Mouse (Mus musculus) heart, adult 2 months (tissue): ENCODE results near the gene Pbx1. TPM values are rescaled to one million over a fixed set of nuclear protein-coding genes. Genes with fewer than 3 reads are reported as not detected.

ENCODE experiments used
- DNase-seq, 2 experiments: peaks; one replicate each; pipeline ENCODE4 v3.0.0; 2021
- H3K27ac ChIP-seq: fragments of 200-600 bp; 2 replicates; pipeline ENCODE4 v1.8.1; 2022
- H3K27me3 ChIP-seq: fragments of 200-500 bp; 2 replicates; pipeline ENCODE4 v1.6.1; 2012; ENCODE audit warnings: mild to moderate bottlenecking, low read length, inconsistent platforms, mixed read lengths; ENCODE audit not compliant: control insufficient read depth, insufficient read depth
- H3K36me3 ChIP-seq: fragments of 200-500 bp; 2 replicates; pipeline ENCODE4 v1.6.1; 2012; ENCODE audit warnings: low read length, inconsistent platforms; ENCODE audit not compliant: control insufficient read depth, insufficient read depth
- H3K4me1 ChIP-seq: fragments of 200-500 bp; 2 replicates; pipeline ENCODE4 v1.6.1; 2011; ENCODE audit warnings: low read length; ENCODE audit not compliant: control insufficient read depth, insufficient read depth
- H3K4me3 ChIP-seq: fragments of 200-600 bp; 2 replicates; pipeline ENCODE4 v1.8.1; 2022
- H3K79me2 ChIP-seq: fragments of 200-500 bp; replicated peaks from 2 replicates; pipeline ENCODE4 v1.6.1; 2012; ENCODE audit warnings: mild to moderate bottlenecking, inconsistent platforms, low read length, moderate library complexity, mixed read lengths; ENCODE audit not compliant: control insufficient read depth, insufficient read depth
- H3K9ac ChIP-seq: fragments of 200-500 bp; 2 replicates; pipeline ENCODE4 v1.6.1; 2012; ENCODE audit warnings: low read depth, mild to moderate bottlenecking, control low read depth, inconsistent platforms, low read length, mixed read lengths
- CTCF ChIP-seq: fragments of 200-600 bp; IDR thresholded peaks from 2 replicates; pipeline ENCODE4 v1.8.1; 2022; ENCODE audit warnings: antibody characterized with exemption, mild to moderate bottlenecking, moderate library complexity
- EP300 ChIP-seq: fragments of 200-500 bp; IDR thresholded peaks from 2 replicates; pipeline ENCODE4 v1.6.1; 2011; ENCODE audit warnings: low read depth, low read length, control low read depth; ENCODE audit not compliant: insufficient read depth
- POLR2A ChIP-seq: fragments of 200-500 bp; IDR thresholded peaks from 2 replicates; pipeline ENCODE4 v1.6.1; 2011; ENCODE audit warnings: mild to moderate bottlenecking, low read depth, low read length, control low read depth; ENCODE audit not compliant: insufficient read depth
- WGBS: fragments of 180-500 bp; shearing (Covaris S2); methylation state at CpG from one replicate; pipeline ENCODE4 v1.1.7; 2018; 5-methylcytosine and 5-hydroxymethylcytosine counted together
- intact Hi-C: fragments of 180-260 bp; cut with DNase I; formaldehyde crosslinking; loops from one replicate; pipeline ENCODE4 v1.15.1; 2025
- polyA plus RNA-seq: library from polyadenylated mRNA; depleted of rRNA; stranded (reverse); fragments of >200 nt; gene quantifications from 2 replicates; pipeline ENCODE4 v1.2.3, GENCODE M21; 2012
- total RNA-seq, 2 experiments: library from RNA; stranded (reverse); gene quantifications; 2 replicates each; pipeline ENCODE4 v1.2.3; 2021

Gene Pbx1
- total and polyA plus RNA-seq, 3 experiments = 33.1 to 54.7 (median 52.8) TPM

- H3K79me2 ChIP-seq = peaks cover 4% of the 10 kb centered on the region; the same call in 1 of the 2 replicates
- H3K4me1 ChIP-seq = peaks cover 2% of the 10 kb centered on the region
- WGBS = 87% methylated on average over 6 of the region's 6 CpGs
- DNase-seq = no peak
- no peak overlapping the region for H3K27ac ChIP-seq
- no peak overlapping the region for H3K4me3 ChIP-seq
- intact Hi-C loops = no loop called here
- no peaks in the 10 kb centered on the region; the same call in 1 of the 2 replicates for H3K36me3 ChIP-seq
- no peak overlapping the region for H3K9ac ChIP-seq
- TF ChIP-seq CTCF (no peak), POLR2A (no peak), EP300 (no peak)
- H3K27me3 ChIP-seq = no peaks in the 10 kb centered on the region
Measured at GRCm38 (mm10) chr1:168342269-168342668, 89.8 kb downstream of the Pbx1 start.

DNA sequence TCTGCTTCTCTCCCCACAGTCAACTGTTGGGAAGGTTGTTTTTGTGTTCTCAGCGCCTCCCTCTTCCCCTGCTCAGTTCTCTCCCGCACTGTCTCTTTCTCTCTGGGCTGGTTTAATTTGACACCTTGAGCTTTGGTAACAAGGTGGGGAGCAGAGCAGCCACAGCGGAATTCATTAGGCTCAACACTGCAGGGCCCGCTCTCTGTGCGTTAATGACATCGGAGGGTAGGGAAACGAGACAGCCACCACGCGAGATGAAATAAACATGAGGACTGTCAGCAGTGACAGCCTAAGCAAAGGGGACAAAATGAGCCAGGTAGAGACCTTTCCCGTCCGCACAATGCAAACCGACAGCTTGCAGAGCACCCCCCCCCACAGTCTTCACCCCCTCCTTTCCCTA, 90.2 kb downstream of the Pbx1 start:
- Histone ChIP-seq H3K27me3 (no peaks in the 10 kb centered on the region), H3K36me3 (no peaks in the 10 kb centered on the region; the same call in 1 of the 2 replicates), H3K27ac (no peak overlapping the region), H3K4me3 (no peak overlapping the region), H3K4me1 (peaks cover 2% of the 10 kb centered on the region), H3K9ac (no peak overlapping the region), H3K79me2 (peaks cover 4% of the 10 kb centered on the region; the same call in 1 of the 2 replicates)
- WGBS = 84% methylated on average over 12 of the region's 12 CpGs
- TF ChIP-seq EP300 = no peak
- no peak for TF ChIP-seq POLR2A
- no peak for TF ChIP-seq CTCF
- DNase-seq = no peak
- intact Hi-C loops = no loop called here

DNA sequence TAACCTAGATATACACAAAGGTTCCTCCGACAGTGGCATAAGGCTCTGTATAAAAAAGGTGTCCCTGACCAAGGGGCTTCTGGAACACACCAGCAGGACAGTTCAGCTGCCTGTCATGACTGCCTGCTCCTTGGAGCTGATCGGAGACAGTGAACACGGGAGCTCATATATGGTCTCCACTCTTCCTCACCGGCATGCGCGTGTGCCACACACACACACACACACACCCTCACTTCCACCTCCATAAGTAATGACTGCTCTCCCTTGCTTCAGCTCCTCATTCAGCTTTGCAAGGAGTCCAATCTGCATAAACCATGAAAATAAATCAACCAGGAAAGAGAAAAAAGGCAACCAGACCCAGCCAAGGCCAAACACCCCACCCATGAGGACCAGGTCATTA, 90.7 kb downstream of the Pbx1 start:
- H3K4me1 ChIP-seq = peaks cover 2% of the 10 kb centered on the region
- WGBS = 85% methylated on average over 6 of the region's 6 CpGs
- H3K27me3 ChIP-seq = no peaks in the 10 kb centered on the region
- no peaks in the 10 kb centered on the region; the same call in 1 of the 2 replicates for H3K36me3 ChIP-seq
- DNase-seq = no peak
- TF ChIP-seq EP300 (no peak), CTCF (no peak), POLR2A (no peak)
- no peak overlapping the region for H3K4me3 ChIP-seq
- no peak overlapping the region for H3K9ac ChIP-seq
- peaks cover 4% of the 10 kb centered on the region; the same call in 1 of the 2 replicates for H3K79me2 ChIP-seq
- intact Hi-C loops = no loop called here
- no peak overlapping the region for H3K27ac ChIP-seq

- no peak overlapping the region for H3K27ac ChIP-seq
- TF ChIP-seq POLR2A (no peak), CTCF (no peak), EP300 (no peak)
- H3K27me3 ChIP-seq = no peaks in the 10 kb centered on the region
- peaks cover 4% of the 10 kb centered on the region; the same call in 1 of the 2 replicates for H3K79me2 ChIP-seq
- no peak for DNase-seq
- peaks cover 2% of the 10 kb centered on the region for H3K4me1 ChIP-seq
- no peak overlapping the region for H3K4me3 ChIP-seq
- intact Hi-C loops = no loop called here
- no peaks in the 10 kb centered on the region; the same call in 1 of the 2 replicates for H3K36me3 ChIP-seq
- WGBS = 89% methylated on average over 7 of the region's 7 CpGs
- H3K9ac ChIP-seq = no peak overlapping the region
Measured at GRCm38 (mm10) chr1:168336238-168336818, 95.7 kb downstream of the Pbx1 start.

DNA sequence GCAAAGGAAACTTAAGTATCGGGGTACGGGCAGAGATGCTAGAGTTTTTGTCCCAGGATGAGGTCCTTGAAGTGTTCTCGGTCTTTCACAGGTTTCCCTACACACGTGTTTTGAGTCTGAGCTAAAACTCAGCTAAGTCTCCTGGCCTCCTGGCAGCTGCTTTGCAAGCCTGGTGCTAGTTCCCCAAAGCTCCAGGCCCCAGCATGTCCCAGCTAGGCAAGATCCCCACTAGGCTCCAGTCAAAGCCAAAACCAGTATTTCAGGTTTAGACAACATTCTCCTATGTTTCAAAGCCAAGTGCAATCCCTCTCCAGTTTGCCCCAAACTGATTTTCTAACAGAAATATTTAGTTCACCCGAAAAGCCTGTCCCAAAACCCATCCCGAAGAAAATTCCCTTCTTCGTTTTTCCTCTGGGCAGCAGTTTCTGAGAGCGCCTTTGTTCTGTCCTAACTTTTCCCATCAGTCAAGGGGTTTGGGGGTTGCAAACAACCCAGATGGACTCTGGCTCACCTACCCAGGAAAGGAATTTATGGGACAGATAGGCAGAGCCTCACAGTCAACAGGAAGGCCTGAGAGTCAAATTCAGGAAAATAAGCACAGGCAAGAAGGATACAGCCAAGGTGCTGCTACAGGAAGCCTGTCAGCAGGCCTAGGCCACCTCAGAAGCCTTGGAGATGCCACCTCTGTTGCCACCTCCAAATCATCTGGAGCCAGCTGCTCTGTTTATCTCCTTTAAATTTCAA, 97.1 kb downstream of the Pbx1 start:
- Histone ChIP-seq H3K4me1 (peaks cover 2% of the 10 kb centered on the region), H3K79me2 (peaks cover 4% of the 10 kb centered on the region; the same call in 1 of the 2 replicates), H3K4me3 (no peak overlapping the region), H3K27ac (no peak overlapping the region), H3K27me3 (no peaks in the 10 kb centered on the region), H3K9ac (no peak overlapping the region), H3K36me3 (no peaks in the 10 kb centered on the region; the same call in 1 of the 2 replicates)
- no peak for DNase-seq
- TF ChIP-seq EP300 = no peak
- TF ChIP-seq CTCF = no peak
- no peak for TF ChIP-seq POLR2A
- intact Hi-C loops = no loop called here
- WGBS = 85% methylated on average over 8 of the region's 8 CpGs

DNA sequence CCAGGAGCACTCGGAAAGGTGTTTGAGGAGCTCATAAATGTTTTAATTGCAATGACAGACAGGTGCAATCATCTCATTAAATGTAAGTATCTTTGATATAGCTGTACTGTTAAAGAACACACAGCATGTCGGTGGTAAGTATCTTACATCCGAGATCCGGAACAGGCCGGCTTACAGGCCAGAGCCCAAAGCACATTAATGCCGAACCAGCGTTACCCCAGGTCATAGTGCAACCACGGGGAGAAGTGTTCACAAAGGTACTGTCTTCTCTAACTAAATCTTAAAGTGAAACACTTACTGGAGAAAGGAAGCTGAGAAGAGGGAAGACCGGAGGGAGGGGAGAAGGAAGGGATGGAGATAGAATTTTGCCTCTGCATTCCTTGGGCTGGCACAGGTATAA, 100.0 kb downstream of the Pbx1 start:
- no peak for TF ChIP-seq POLR2A
- TF ChIP-seq EP300 = no peak
- TF ChIP-seq CTCF = no peak
- H3K9ac ChIP-seq = no peak overlapping the region
- intact Hi-C loops = no loop called here
- H3K36me3 ChIP-seq = no peaks in the 10 kb centered on the region
- H3K27me3 ChIP-seq = no peaks in the 10 kb centered on the region
- no peaks in the 10 kb centered on the region; the same call in 1 of the 2 replicates for H3K79me2 ChIP-seq
- DNase-seq = no peak
- no peaks in the 10 kb centered on the region for H3K4me1 ChIP-seq
- WGBS = 94% methylated on average over 9 of the region's 9 CpGs
- no peak overlapping the region for H3K4me3 ChIP-seq
- no peak overlapping the region for H3K27ac ChIP-seq
